Mouse (Mus musculus) adrenal gland, postnatal 25 days (tissue): ENCODE results near the gene Yipf2. TPM values are rescaled to one million over a fixed set of nuclear protein-coding genes. Genes with fewer than 3 reads are reported as not detected.
"Not testable (repeated sequence)": the region's sequence is repeated elsewhere in the genome, so short reads cannot be mapped to it uniquely, and the experiment has no call there.

ENCODE experiments used
- DNase-seq: peaks from one replicate; pipeline ENCODE4 v3.0.0; 2021; ENCODE audit warnings: mixed read lengths
- microRNA-seq, 2 experiments: library from miRNA; unstranded; fragments of <30 nt; microRNA quantifications; one replicate each; pipeline ENCODE4 v1.2.0; 2021
- total RNA-seq: library from RNA; stranded (reverse); gene quantifications from 2 replicates; pipeline ENCODE4 v1.2.3, GENCODE M21; 2021

The Yipf2 gene
- total RNA-seq, 1 experiment from 2014 or later = 40.2 TPM

- no peak for DNase-seq
These were observed 35.1 kb downstream of the Yipf2 start for GRCm38 (mm10) chr9:21557556-21557955.

DNA sequence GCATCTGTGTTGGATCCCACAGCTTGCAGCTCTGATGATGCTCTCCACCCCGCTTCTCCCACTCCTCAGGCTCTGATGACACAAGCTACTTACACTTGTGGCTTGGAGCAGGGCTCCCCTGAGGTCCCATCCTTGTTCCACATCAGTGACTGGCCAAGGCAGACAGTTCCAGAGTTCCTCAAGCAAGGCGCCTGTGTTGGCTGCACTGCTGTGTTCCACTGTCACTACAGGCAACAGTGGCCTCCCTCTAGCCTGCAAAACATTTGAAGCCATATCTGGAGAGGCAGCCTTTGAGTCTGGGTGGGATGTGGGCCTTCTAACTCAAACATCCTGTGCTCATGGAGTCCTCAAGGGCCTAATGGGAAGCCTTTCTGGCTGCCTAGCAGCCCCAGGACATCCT, 35.6 kb downstream of the Yipf2 start:
- no peak for DNase-seq

- no peak for DNase-seq
These were observed 37.4 kb downstream of the Yipf2 start for GRCm38 (mm10) chr9:21555198-21555742.

DNA sequence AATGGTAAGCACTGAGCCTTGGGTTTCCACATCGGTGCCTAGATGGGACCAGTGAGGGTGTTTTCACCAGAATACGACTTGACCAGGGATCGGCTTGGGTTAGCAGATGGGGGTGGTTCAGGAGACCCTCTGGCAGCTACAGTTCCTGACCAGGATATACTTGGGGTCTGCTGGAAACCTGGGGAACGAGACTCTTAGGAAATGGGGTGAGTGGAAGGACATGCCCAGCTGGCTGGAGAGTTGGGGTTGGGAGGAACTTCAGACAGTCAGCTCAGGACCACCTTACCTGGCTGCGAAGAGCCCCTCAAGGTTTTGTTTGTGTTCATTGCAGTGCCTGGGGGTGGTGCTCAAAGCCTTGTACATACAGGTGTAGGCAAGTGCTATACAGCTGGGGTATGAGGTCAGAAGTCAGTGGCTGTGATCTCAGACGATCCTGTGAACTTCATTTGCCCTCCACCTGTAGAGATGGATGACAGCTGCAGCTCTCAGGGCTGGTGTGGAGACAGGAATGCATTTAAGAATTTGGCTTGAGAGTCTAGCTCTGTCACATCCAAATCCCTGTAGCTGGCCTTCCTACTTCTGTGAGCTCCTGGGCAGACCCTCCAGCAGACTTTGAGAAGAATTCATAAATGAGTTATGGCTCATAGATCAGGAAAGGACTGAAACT, 38.9 kb downstream of the Yipf2 start:
- no peak for DNase-seq

GRCm38 (mm10) chr9:21551049-21551448, 41.6 kb downstream of the Yipf2 start:
- DNase-seq = no peak

DNA sequence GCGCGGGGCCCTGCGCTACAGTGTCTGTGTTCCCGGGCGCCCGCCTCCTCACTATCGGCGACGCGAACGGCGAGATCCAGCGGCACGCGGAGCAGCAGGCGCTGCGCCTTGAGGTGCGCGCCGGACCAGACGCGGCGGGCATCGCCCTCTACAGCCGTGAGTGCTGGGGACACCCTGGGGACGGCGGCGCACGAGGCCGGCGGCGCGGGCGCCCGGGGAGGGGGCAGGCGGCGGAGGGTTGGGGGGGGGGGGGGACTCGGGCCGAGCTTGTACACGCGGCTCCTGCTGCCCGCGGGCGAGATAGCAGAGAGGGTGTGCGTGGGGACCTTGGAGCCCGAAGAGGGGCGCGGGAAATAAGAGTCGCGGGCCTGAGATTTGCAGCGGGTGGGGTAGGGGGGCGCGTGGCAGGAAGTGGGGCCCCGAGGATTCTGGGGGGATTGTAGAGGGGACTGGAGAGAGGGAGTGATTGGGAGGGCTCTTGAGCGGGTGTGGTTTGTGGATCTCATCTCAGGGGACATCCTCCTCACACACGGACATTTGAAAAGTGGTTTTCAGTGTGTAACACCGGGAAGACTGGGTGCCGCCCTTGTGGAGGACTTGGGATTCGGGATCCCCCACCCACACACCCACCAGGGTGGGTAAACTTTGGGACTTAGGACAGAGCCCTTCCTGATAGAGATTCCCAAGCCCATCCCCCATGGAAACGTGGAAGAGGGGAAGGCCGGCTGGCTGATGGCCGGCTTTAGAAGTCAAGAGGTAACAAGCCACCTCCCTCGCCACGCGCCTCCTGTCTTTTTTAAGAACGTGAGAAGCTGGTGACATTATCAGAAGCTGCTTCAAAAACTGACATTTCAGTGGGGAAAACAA, 45.3 kb downstream of the Yipf2 start:
- DNase-seq = peak; percentile 19

DNA sequence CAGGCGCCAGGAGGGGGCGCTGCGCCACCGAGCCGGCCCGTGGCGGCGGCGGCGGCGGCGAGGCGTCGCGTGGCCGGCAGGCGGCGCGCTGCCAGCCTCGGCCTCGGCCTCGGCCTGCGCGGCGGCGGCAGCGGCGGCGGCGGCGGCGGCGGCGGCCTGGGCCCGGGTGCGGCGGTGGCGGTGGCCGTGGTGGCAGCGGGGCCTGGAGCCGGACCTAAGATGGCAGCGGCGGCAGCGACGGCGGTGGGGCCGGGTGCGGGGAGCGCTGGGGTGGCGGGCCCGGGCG, 45.9 kb downstream of the Yipf2 start, which contains the start of gene Carm1:
Gene Carm1 (plus strand): TSS at position 106 of the 286 bp plus-strand sequence.
- DNase-seq = no peak

- DNase-seq = peak; percentile 100
These were observed 46.5 kb downstream of the Yipf2 start for GRCm38 (mm10) chr9:21545916-21546788.

DNA sequence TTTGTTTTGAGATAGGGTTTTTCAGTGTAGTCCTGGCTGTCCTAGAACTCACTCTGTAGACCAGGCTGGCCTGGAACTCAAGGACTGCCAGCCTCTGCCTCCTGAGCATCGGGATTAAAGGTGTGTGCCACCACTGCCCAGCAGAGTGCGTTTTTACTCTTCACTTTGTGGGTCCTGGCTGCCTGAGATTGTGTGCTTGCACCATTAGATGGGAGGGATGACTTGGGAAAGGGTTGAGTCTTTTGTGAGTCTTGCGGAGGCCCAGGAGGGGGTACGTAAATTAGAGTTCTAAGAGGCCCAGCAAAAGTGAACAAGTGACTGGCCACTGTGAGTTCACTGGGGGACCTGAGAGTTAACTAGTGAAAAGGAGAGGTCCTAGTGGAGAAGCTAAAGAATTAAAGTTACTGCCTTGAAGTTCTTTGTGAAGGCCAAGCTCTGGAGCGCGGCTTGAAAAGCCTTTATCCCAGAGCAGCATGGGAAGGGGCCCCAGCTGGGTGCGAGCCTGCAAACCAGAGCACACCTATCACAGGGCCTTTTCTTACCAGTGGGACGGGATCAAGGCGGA, 47.2 kb downstream of the Yipf2 start:
- DNase-seq = no peak

- DNase-seq = not testable (repeated sequence)
These were observed 50.6 kb downstream of the Yipf2 start for GRCm38 (mm10) chr9:21542001-21542400.

DNA sequence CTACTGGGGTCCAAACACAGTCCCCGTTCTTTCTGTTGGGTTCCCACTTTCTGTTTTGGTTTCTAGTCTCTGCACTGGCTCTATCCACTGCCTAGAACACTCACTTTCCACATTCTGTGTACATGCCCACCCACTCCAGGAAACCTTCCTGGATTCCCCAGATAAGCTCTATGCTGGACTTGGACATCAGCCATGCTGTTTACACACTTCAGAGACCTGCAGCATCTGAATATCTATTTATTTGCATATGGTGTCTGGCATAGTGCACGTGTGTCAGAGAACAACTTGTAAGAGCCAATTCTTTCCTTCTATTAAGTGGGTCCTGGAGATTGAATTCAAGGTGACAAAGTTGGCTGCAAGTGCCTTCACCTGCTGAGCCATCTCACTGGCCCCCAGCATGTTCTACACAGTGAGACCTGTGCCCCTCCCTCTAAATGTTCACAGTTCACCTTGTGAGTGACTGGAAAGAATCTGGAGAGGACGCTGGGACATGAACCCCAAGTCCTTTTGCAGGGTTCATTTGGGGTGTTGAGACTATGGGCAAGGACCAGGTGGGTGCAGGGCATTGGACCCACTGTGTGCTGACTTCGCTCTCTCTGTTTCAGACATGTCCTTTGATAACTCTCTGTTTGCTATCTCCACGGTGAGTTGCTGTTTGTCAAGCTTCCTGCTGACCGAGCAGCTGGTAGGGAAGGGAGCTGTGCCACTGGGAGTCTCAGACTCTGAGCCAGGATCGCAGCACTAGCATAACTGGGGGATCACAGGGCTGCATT, 52.5 kb downstream of the Yipf2 start:
- DNase-seq = no peak

Small RNA genes within 50 kb of the gene (microRNA-seq; reads per million reads assigned to microRNA genes)
- gene Mir1946b = 0 reads per million in 2 experiments

Other genes with a start within 250 kb of the Yipf2 start
- 68.9 and 69.5 TPM in 2 replicates for gene Ilf3, start 225.0 kb downstream of the Yipf2 start, total RNA-seq
- gene Qtrt1, start 181.0 kb downstream of the Yipf2 start, total RNA-seq = 17.0 and 25.1 TPM in 2 replicates
- 110 and 126 TPM in 2 replicates for gene Dnm2, start 167.9 kb downstream of the Yipf2 start, total RNA-seq
- gene Tmed1, start 82.6 kb downstream of the Yipf2 start, total RNA-seq = 26.8 and 37.1 TPM in 2 replicates
- 1.3 TPM in 1 of 2 replicates, not detected in the other for gene AB124611, start 66.7 kb downstream of the Yipf2 start, total RNA-seq
- gene Carm1, start 45.9 kb downstream of the Yipf2 start, total RNA-seq = 45.6 and 54.0 TPM in 2 replicates
- 58.2 and 62.6 TPM in 2 replicates for gene Timm29, start 106 bp downstream of the Yipf2 start, total RNA-seq
- gene Smarca4, start 23.3 kb upstream of the Yipf2 start, total RNA-seq = 87.3 and 87.4 TPM in 2 replicates
- 126 and 145 TPM in 2 replicates for gene Ldlr, start 130.7 kb upstream of the Yipf2 start, total RNA-seq
- 4.7 and 5.6 TPM in 2 replicates for gene Spc24, start 167.5 kb upstream of the Yipf2 start, total RNA-seq
- 37.3 and 46.2 TPM in 2 replicates for gene Kank2, start 205.9 kb upstream of the Yipf2 start, total RNA-seq
- gene Angptl8, start 242.7 kb upstream of the Yipf2 start, total RNA-seq = 4.5 and 17.1 TPM in 2 replicates